Mouse (Mus musculus) CH12.LX (cell line): Measurements from ENCODE around the gene Hoxc5. TPM values are rescaled to one million over a fixed set of nuclear protein-coding genes. Genes with fewer than 3 reads are reported as not detected.

Source experiments
- DNase-seq: peaks from one replicate; pipeline ENCODE4 v3.0.0-alpha.2; 2013; ENCODE audit errors: extremely low read depth
- H3K27ac ChIP-seq: 2 replicates; pipeline ENCODE4 v1.5.1; 2012; ENCODE audit warnings: low read depth, mild to moderate bottlenecking, control low read depth, moderate library complexity; ENCODE audit not compliant: insufficient read depth
- H3K27me3 ChIP-seq: replicated peaks from 2 replicates; pipeline ENCODE3; 2012; ENCODE audit warnings: inconsistent platforms
- H3K36me3 ChIP-seq, 2 experiments: replicated peaks in 1 of 2; 2 replicates each; pipeline versions ENCODE3 to v1.6.1; 2012; ENCODE audit warnings: inconsistent platforms in 1 of 2, low read length in 1 of 2, mild to moderate bottlenecking in 1 of 2, mixed read lengths in 1 of 2, moderate library complexity in 1 of 2; ENCODE audit not compliant: control insufficient read depth in 1 of 2, insufficient read depth in 1 of 2
- H3K4me1 ChIP-seq, 2 experiments: 2 replicates each; pipeline ENCODE4 v1.6.1; 2012; ENCODE audit warnings: inconsistent platforms in 1 of 2, moderate library complexity in 1 of 2; ENCODE audit not compliant: insufficient read depth in 2 of 2, control insufficient read depth in 1 of 2
- H3K4me2 ChIP-seq: 2 replicates; pipeline ENCODE4 v1.6.1; 2012; ENCODE audit warnings: low read depth, mild to moderate bottlenecking, control low read depth; ENCODE audit not compliant: poor library complexity, insufficient read depth, severe bottlenecking
- H3K4me3 ChIP-seq, 3 experiments: fragments of 150-350 bp in 1 of 3; sonication (generic) in 1 of 3; replicated peaks in 1 of 3; 2 replicates each; pipeline versions ENCODE3 to v1.5.1; 2011 to 2012; ENCODE audit warnings: low read depth in 2 of 3, low read length in 2 of 3, mild to moderate bottlenecking in 2 of 3, moderate library complexity in 2 of 3, control low read depth in 1 of 3, improper control_type of control experiment in 1 of 3, inconsistent platforms in 1 of 3, mixed read lengths in 1 of 3; ENCODE audit not compliant: poor library complexity in 1 of 3
- H3K79me2 ChIP-seq: replicated peaks from 2 replicates; pipeline ENCODE4 v1.6.1; 2012; ENCODE audit warnings: mild to moderate bottlenecking, moderate library complexity; ENCODE audit not compliant: control insufficient read depth, poor library complexity, insufficient read depth, severe bottlenecking; ENCODE audit errors: extremely low read depth
- H3K9ac ChIP-seq: 2 replicates; pipeline ENCODE4 v1.6.1; 2012; ENCODE audit warnings: low read depth, mild to moderate bottlenecking, control low read depth, moderate library complexity; ENCODE audit not compliant: insufficient read depth
- H3K9me3 ChIP-seq: replicated peaks from 2 replicates; pipeline ENCODE3; 2012; ENCODE audit warnings: low read length, inconsistent platforms, mixed read lengths
- BHLHE40 ChIP-seq: IDR thresholded peaks from 2 replicates; pipeline ENCODE4 v1.6.1; 2011; ENCODE audit warnings: mild to moderate bottlenecking, low read depth, low read length, improper control_type of control experiment
- CHD1 ChIP-seq: IDR thresholded peaks from 2 replicates; pipeline ENCODE4 v1.6.1; 2012; ENCODE audit warnings: low read depth, low read length, improper control_type of control experiment, inconsistent platforms
- CHD2 ChIP-seq: IDR thresholded peaks from 2 replicates; pipeline ENCODE4 v1.6.1; 2011; ENCODE audit warnings: low read length, improper control_type of control experiment
- CTCF ChIP-seq, 2 experiments: IDR thresholded peaks in 1 of 2; conservative IDR thresholded peaks in 1 of 2; 2 replicates each; pipeline ENCODE4 v1.5.1; 2011 to 2012; ENCODE audit warnings: low read depth in 2 of 2, low read length in 2 of 2, improper control_type of control experiment in 1 of 2, inconsistent platforms in 1 of 2, mild to moderate bottlenecking in 1 of 2, moderate library complexity in 1 of 2
- E2F4 ChIP-seq: IDR thresholded peaks from 2 replicates; pipeline ENCODE4 v1.6.1; 2011; ENCODE audit warnings: low read depth, low read length, improper control_type of control experiment; ENCODE audit not compliant: insufficient replicate concordance
- ELF1 ChIP-seq: IDR thresholded peaks from 2 replicates; pipeline ENCODE4 v1.6.1; 2014; ENCODE audit warnings: low read depth, mild to moderate bottlenecking, inconsistent platforms, low read length, improper control_type of control experiment
- EP300 ChIP-seq: IDR thresholded peaks from 2 replicates; pipeline ENCODE4 v1.6.1; 2011; ENCODE audit warnings: low read length, improper control_type of control experiment
- ETS1 ChIP-seq: conservative IDR thresholded peaks from 2 replicates; pipeline ENCODE4 v1.6.1; 2012; ENCODE audit warnings: low read depth, mild to moderate bottlenecking, inconsistent platforms, low read length, improper control_type of control experiment, moderate library complexity
- GABPA ChIP-seq: IDR thresholded peaks from 2 replicates; pipeline ENCODE4 v1.6.1; 2012; ENCODE audit warnings: low read depth, low read length, improper control_type of control experiment, inconsistent platforms; ENCODE audit not compliant: insufficient replicate concordance
- HCFC1 ChIP-seq: IDR thresholded peaks from 2 replicates; pipeline ENCODE4 v1.6.1; 2012; ENCODE audit warnings: low read depth, mild to moderate bottlenecking, inconsistent platforms, low read length, improper control_type of control experiment
- IRF4 ChIP-seq: IDR thresholded peaks from 2 replicates; pipeline ENCODE4 v1.6.1; 2014; ENCODE audit warnings: low read depth, mild to moderate bottlenecking, inconsistent platforms, low read length, improper control_type of control experiment
- JUN ChIP-seq: IDR thresholded peaks from 2 replicates; pipeline ENCODE4 v1.6.1; 2011; ENCODE audit warnings: low read depth, mild to moderate bottlenecking, low read length, improper control_type of control experiment, moderate library complexity; ENCODE audit not compliant: insufficient read depth
- JUND ChIP-seq: conservative IDR thresholded peaks from 2 replicates; pipeline ENCODE4 v1.6.1; 2011; ENCODE audit warnings: low read depth, low read length, improper control_type of control experiment
- MAFK ChIP-seq: IDR thresholded peaks from 2 replicates; pipeline ENCODE4 v1.6.1; 2011; ENCODE audit warnings: low read length, improper control_type of control experiment; ENCODE audit not compliant: insufficient replicate concordance
- MAZ ChIP-seq: IDR thresholded peaks from 2 replicates; pipeline ENCODE4 v1.6.1; 2012; ENCODE audit warnings: low read depth, mild to moderate bottlenecking, inconsistent platforms, low read length, improper control_type of control experiment, moderate library complexity
- MEF2A ChIP-seq: IDR thresholded peaks from 2 replicates; pipeline ENCODE4 v1.6.1; 2014; ENCODE audit warnings: low read depth, mild to moderate bottlenecking, inconsistent platforms, low read length, improper control_type of control experiment, borderline replicate concordance
- MXI1 ChIP-seq: IDR thresholded peaks from 2 replicates; pipeline ENCODE4 v1.6.1; 2011; ENCODE audit warnings: mild to moderate bottlenecking, low read depth, low read length, improper control_type of control experiment
- MYC ChIP-seq: IDR thresholded peaks from 2 replicates; pipeline ENCODE4 v1.6.1; 2011; ENCODE audit warnings: low read depth, mild to moderate bottlenecking, improper control_type of control experiment, low read length
- NELFE ChIP-seq: IDR thresholded peaks from 2 replicates; pipeline ENCODE4 v1.6.1; 2011; ENCODE audit warnings: low read depth, low read length, improper control_type of control experiment
- NRF1 ChIP-seq: IDR thresholded peaks from 2 replicates; pipeline ENCODE4 v1.6.1; 2014; ENCODE audit warnings: low read depth, mild to moderate bottlenecking, inconsistent platforms, low read length, improper control_type of control experiment, moderate library complexity
- PAX5 ChIP-seq: IDR thresholded peaks from 2 replicates; pipeline ENCODE4 v1.6.1; 2012; ENCODE audit warnings: low read length, inconsistent platforms, mixed read lengths
- POLR2AphosphoS2 ChIP-seq: IDR thresholded peaks from 2 replicates; pipeline ENCODE4 v1.6.1; 2011; ENCODE audit warnings: low read depth, low read length, improper control_type of control experiment
- RAD21 ChIP-seq: IDR thresholded peaks from 2 replicates; pipeline ENCODE4 v1.6.1; 2011; ENCODE audit warnings: low read depth, mild to moderate bottlenecking, low read length, improper control_type of control experiment, moderate library complexity
- SIN3A ChIP-seq: IDR thresholded peaks from 2 replicates; pipeline ENCODE4 v1.6.1; 2012; ENCODE audit warnings: low read length, improper control_type of control experiment, inconsistent platforms
- SMC3 ChIP-seq: IDR thresholded peaks from 2 replicates; pipeline ENCODE4 v1.6.1; 2011; ENCODE audit warnings: low read depth, low read length, improper control_type of control experiment
- UBTF ChIP-seq: IDR thresholded peaks from 2 replicates; pipeline ENCODE4 v1.6.1; 2012; ENCODE audit warnings: low read depth, mild to moderate bottlenecking, inconsistent platforms, low read length, improper control_type of control experiment, moderate library complexity
- USF1 ChIP-seq: IDR thresholded peaks from 2 replicates; pipeline ENCODE4 v1.6.1; 2014; ENCODE audit warnings: low read depth, mild to moderate bottlenecking, inconsistent platforms, low read length, improper control_type of control experiment
- USF2 ChIP-seq: conservative IDR thresholded peaks from 2 replicates; pipeline ENCODE4 v1.6.1; 2011; ENCODE audit warnings: low read depth, low read length, improper control_type of control experiment
- ZC3H11A ChIP-seq: IDR thresholded peaks from 2 replicates; pipeline ENCODE4 v1.6.1; 2012; ENCODE audit warnings: low read depth, mild to moderate bottlenecking, inconsistent platforms, low read length, improper control_type of control experiment
- ZMIZ1 ChIP-seq: IDR thresholded peaks from 2 replicates; pipeline ENCODE4 v1.6.1; 2012; ENCODE audit warnings: low read depth, mild to moderate bottlenecking, inconsistent platforms, low read length, improper control_type of control experiment
- ZNF384 ChIP-seq: IDR thresholded peaks from 2 replicates; pipeline ENCODE4 v1.6.1; 2012; ENCODE audit warnings: low read depth, low read length, improper control_type of control experiment, inconsistent platforms
- dilution Hi-C: fragments of 300-500 bp; cut with MboI; formaldehyde crosslinking; loops from 2 replicates; pipeline ENCODE4 v1.14.3; 2020; ENCODE audit warnings: low sequenced_read_pairs; ENCODE audit not compliant: extremely low pct_unique_long_range_greater_than_20kb, extremely low pct_ligation_motif_present
- in situ Hi-C: fragments of 300-500 bp; cut with MboI; formaldehyde crosslinking; loops from 3 replicates; pipeline ENCODE4 v1.14.3; 2019; ENCODE audit warnings: low sequenced_read_pairs, low pct_ligation_motif_present, low pct_unique_long_range_greater_than_20kb, mixed read lengths
- polyA plus RNA-seq: library from polyadenylated mRNA; unstranded; fragments of >175 nt; gene quantifications from 2 replicates; pipeline ENCODE4 v1.2.1, GENCODE M21; 2012; ENCODE audit warnings: low read depth; ENCODE audit not compliant: insufficient read length
- total RNA-seq, 2 experiments: library from RNA; depleted of rRNA; stranded (reverse); fragments of 300-350 nt in 1 of 2; fragments of >200 nt in 1 of 2; gene quantifications; 2 replicates each; pipeline ENCODE4 v1.2.3; 2012 to 2014

Hoxc5 gene
- total and polyA plus RNA-seq, 3 experiments: 0.15 to 0.16 TPM; not detected in 1

GRCm38 (mm10) chr15:102969296-102969695 is 2.1 kb downstream of the Hoxc5 start:
- H3K4me1 ChIP-seq: peaks cover 9 to 17% of the 10 kb centered on the region in 2 experiments
- H3K4me3 ChIP-seq: no peak overlapping the region
- H3K4me2 ChIP-seq: no peak overlapping the region
- TF ChIP-seq RAD21: no peak
- no peak for TF ChIP-seq USF1
- no peak for TF ChIP-seq JUN
- no peak for TF ChIP-seq IRF4
- no peak for TF ChIP-seq MYC
- no peak for TF ChIP-seq GABPA
- no peak for TF ChIP-seq EP300
- no peak for TF ChIP-seq PAX5
- no peak for TF ChIP-seq POLR2AphosphoS2
- no peak for TF ChIP-seq CHD1
- TF ChIP-seq MEF2A: no peak
- in situ Hi-C loops: no loop called here
- dilution Hi-C loops: no loop called here
- no peak overlapping the region for H3K27ac ChIP-seq
- H3K27me3 ChIP-seq: peaks cover 95% of the 10 kb centered on the region
- H3K9me3 ChIP-seq: no peaks in the 10 kb centered on the region
- H3K9ac ChIP-seq: no peak overlapping the region
- no peaks in the 10 kb centered on the region for H3K79me2 ChIP-seq
- H3K36me3 ChIP-seq: no peaks in the 10 kb centered on the region
- DNase-seq: no peak

GRCm38 (mm10) chr15:102970740-102971139 is 3.5 kb downstream of the Hoxc5 start:
- H3K79me2 ChIP-seq: no peaks in the 10 kb centered on the region
- H3K27me3 ChIP-seq: peaks cover 93% of the 10 kb centered on the region
- no peak overlapping the region for H3K27ac ChIP-seq
- TF ChIP-seq ZMIZ1 (no peak), ZC3H11A (no peak), BHLHE40 (no peak), RAD21 (peak; percentile 60), JUND (no peak), HCFC1 (no peak), EP300 (no peak), MAZ (no peak), ZNF384 (no peak), CHD2 (no peak), ETS1 (no peak), E2F4 (no peak), MAFK (no peak), PAX5 (no peak), UBTF (no peak), CTCF (conservative IDR thresholded peaks at IDR 0.05 in 1 of 2, IDR thresholded peaks at IDR 0.05 in 1 of 2; ENCODE audit: low read depth in 2 of 2, low read length in 2 of 2) (peak; percentile 29 to 78; a peak in 3 of 4 replicates), IRF4 (peak; percentile 73), SMC3 (peak; percentile 67), POLR2AphosphoS2 (no peak), GABPA (no peak), SIN3A (no peak), JUN (no peak), MYC (no peak), NELFE (no peak), CHD1 (no peak), MXI1 (no peak), MEF2A (no peak), NRF1 (no peak), ELF1 (no peak), USF2 (no peak)
- TF ChIP-seq, all 38 proteins: peak for 4
- H3K4me3 ChIP-seq: no peak overlapping the region
- peak overlapping the region; percentile 90 for H3K4me2 ChIP-seq
- peaks cover 9 to 17% of the 10 kb centered on the region in 2 experiments for H3K4me1 ChIP-seq
- H3K9ac ChIP-seq: no peak overlapping the region
- DNase-seq: peak; percentile 71
- dilution Hi-C loops (no loop called here), in situ Hi-C loops (no loop called here)
- no peaks in the 10 kb centered on the region for H3K9me3 ChIP-seq
- no peaks in the 10 kb centered on the region for H3K36me3 ChIP-seq
